14 mouse cellular contexts compared by ENCODE assay signal in genomic region chr2:80387668-80388067, GRCm38 (mm10). TPM values are rescaled to one million over a fixed set of nuclear protein-coding genes. Genes with fewer than 3 reads are reported as not detected.
DNase-seq lines count a peak whose midpoint lies in the region; ATAC-seq and TF ChIP-seq lines count a peak whose summit lies in the region.
"Had no signal": no experiment of that assay in that cellular context is flagged by ENCODE, and none has a peak within 500 bp of the region (broad histone marks: within the 10 kb centered on the region; RNA-seq: fewer than 3 reads in every experiment).

No protein-coding gene starts in this region.

- H3K9me3 ChIP-seq in embryonic facial prominence, embryonic 10.5 days = no peaks in the 10 kb centered on the region
- H3K9me3 ChIP-seq in heart, embryonic 11.5 days (replicated peaks; ENCODE audit: control insufficient read depth, low read length) = no peaks in the 10 kb centered on the region
- H3K9me3 ChIP-seq in limb, embryonic 15.5 days = no peaks in the 10 kb centered on the region
- H3K9me3 ChIP-seq: midbrain, embryonic 15.5 days had no signal

- H3K36me3 ChIP-seq in embryonic facial prominence, embryonic 10.5 days (replicated peaks) = no peaks in the 10 kb centered on the region
- no peaks in the 10 kb centered on the region for H3K36me3 ChIP-seq in heart, embryonic 11.5 days (ENCODE audit: control insufficient read depth, insufficient read depth, low read length)
- H3K36me3 ChIP-seq in limb, embryonic 15.5 days = no peaks in the 10 kb centered on the region
- H3K36me3 ChIP-seq: midbrain, embryonic 15.5 days had no signal

- H3K4me3 ChIP-seq in layer of hippocampus, adult 2 months = no peak overlapping the region
- H3K4me3 ChIP-seq in embryonic facial prominence, embryonic 10.5 days = no peak overlapping the region
- H3K4me3 ChIP-seq in heart, embryonic 11.5 days (ENCODE audit: low read depth, low read length) = no peak overlapping the region
- no peak overlapping the region for H3K4me3 ChIP-seq in limb, embryonic 15.5 days
- H3K4me3 ChIP-seq: midbrain, embryonic 15.5 days had no signal

- H3K4me1 ChIP-seq in embryonic facial prominence, embryonic 10.5 days = 0 out of 2 replicates have a peak, but pooled peaks cover 9% of the 10 kb centered on the region
- peaks cover 5% of the 10 kb centered on the region; the same call in 1 of the 2 replicates for H3K4me1 ChIP-seq in heart, embryonic 11.5 days (ENCODE audit: control insufficient read depth, insufficient read depth, low read length)
- H3K4me1 ChIP-seq in limb, embryonic 15.5 days = 0 out of 2 replicates have a peak, but pooled peaks cover 6% of the 10 kb centered on the region
- H3K4me1 ChIP-seq: midbrain, embryonic 15.5 days had no signal

- H3K27ac ChIP-seq in layer of hippocampus, adult 2 months = peak overlapping the region; percentile 83
- H3K27ac ChIP-seq in embryonic facial prominence, embryonic 10.5 days (replicated peaks) = 0 out of 2 replicates have a peak overlapping the region, but pooled peaks have one; percentile 19
- H3K27ac ChIP-seq in heart, embryonic 11.5 days (ENCODE audit: low read depth, low read length) = peak overlapping the region; percentile 36; the same call in 1 of the 2 replicates
- no peak overlapping the region for H3K27ac ChIP-seq in limb, embryonic 15.5 days
- H3K27ac ChIP-seq: hindbrain, embryonic 14.5 days; midbrain, embryonic 15.5 days had no signal

- WGBS in embryonic facial prominence, embryonic 10.5 days = 62% methylated on average over 9 of the region's 9 CpGs
- WGBS in heart, embryonic 11.5 days (ENCODE audit: insufficient replicate concordance) = 41% methylated on average over 9 of the region's 9 CpGs
- WGBS in limb, embryonic 15.5 days = 56% methylated on average over 9 of the region's 9 CpGs

- H3K9ac ChIP-seq in heart, embryonic 11.5 days (ENCODE audit: low read depth, low read length) = no peak overlapping the region
- H3K9ac ChIP-seq in limb, embryonic 15.5 days = no peak overlapping the region
- H3K9ac ChIP-seq: hindbrain, embryonic 14.5 days; midbrain, embryonic 15.5 days had no signal

- TF ChIP-seq CTCF in layer of hippocampus, adult 2 months (conservative IDR thresholded peaks at IDR 0.05) = no peak

- no peak for DNase-seq in layer of hippocampus, adult 2 months (ENCODE audit: low spot score in 2 of 2)
- no peak for DNase-seq in layer of hippocampus, adult 9-11 months
- no peak for DNase-seq in embryonic facial prominence, embryonic 10.5 days (ENCODE audit: low spot score)
- DNase-seq in cerebellum, adult 11 months = no peak
- DNase-seq in testis, postnatal 14 days (ENCODE audit: low spot score) = no peak
- DNase-seq: cerebellum, adult 8-10 months; embryo, embryonic 11 days; kidney, adult 2 months; thymus, postnatal 14 days had no signal

- no peak overlapping the region for H3K4me2 ChIP-seq in heart, embryonic 11.5 days
- no peak overlapping the region for H3K4me2 ChIP-seq in limb, embryonic 15.5 days
- H3K4me2 ChIP-seq: hindbrain, embryonic 14.5 days; midbrain, embryonic 15.5 days had no signal

- H3K27me3 ChIP-seq in embryonic facial prominence, embryonic 10.5 days (replicated peaks; ENCODE audit: low read depth, poor library complexity, severe bottlenecking) = no peaks in the 10 kb centered on the region
- H3K27me3 ChIP-seq in heart, embryonic 11.5 days (ENCODE audit: control insufficient read depth, insufficient read depth, low read length) = no peaks in the 10 kb centered on the region
- peaks cover 3% of the 10 kb centered on the region; the same call in 1 of the 2 replicates for H3K27me3 ChIP-seq in limb, embryonic 15.5 days
- H3K27me3 ChIP-seq: midbrain, embryonic 15.5 days had no signal

- no peak; the same call in 1 of the 2 replicates for ATAC-seq in heart, embryonic 11.5 days (replicated peaks; ENCODE audit: insufficient number of reproducible peaks, low FRiP score, low TSS enrichment)
- peak; percentile 48 for ATAC-seq in limb, embryonic 15.5 days (ENCODE audit: insufficient number of reproducible peaks, low FRiP score, low TSS enrichment, low read depth)
- ATAC-seq: CD4-positive, CD25-positive, alpha-beta regulatory T cell, adult 4 months; midbrain, embryonic 15.5 days had no signal

RNA-seq across cellular contexts. Expression of gene Frzb, which starts 59.8 kb away (rescaled TPM):
- 10 to 100 TPM; 29.3 to 33.6 TPM for total RNA-seq in layer of hippocampus, adult 2 months (2021)
- 72.0 and 74.6 TPM in 2 replicates for polyA plus RNA-seq in embryonic facial prominence, embryonic 10.5 days (2016; fragmentation: Nextera tagmentation; extraction: Ambion mirVana)
- 8.6 and 10.1 TPM in 2 replicates for polyA plus RNA-seq in heart, embryonic 11.5 days (2014; fragmentation: Nextera tagmentation; extraction: Ambion mirVana)
- 9.0 and 11.2 TPM in 2 replicates for polyA plus RNA-seq in limb, embryonic 15.5 days (2015; fragmentation: Nextera tagmentation; extraction: Ambion mirVana)
- polyA plus RNA-seq: CD4-positive, CD25-positive, alpha-beta regulatory T cell, adult 4 months had no signal
